Mouse (Mus musculus) testis, adult 2 months (tissue): Measurements from ENCODE around the gene Mei1. TPM values are rescaled to one million over a fixed set of nuclear protein-coding genes. Genes with fewer than 3 reads are reported as not detected.
A peak's percentile ranks its signal among the peaks of the same experiment; 100 is the strongest.

Source experiments
- H3K27ac ChIP-seq: fragments of 200-500 bp; 2 replicates; pipeline ENCODE4 v1.5.1; 2012; ENCODE audit warnings: low read depth, low read length; ENCODE audit not compliant: control insufficient read depth, insufficient read depth
- H3K27me3 ChIP-seq: fragments of 200-500 bp; 2 replicates; pipeline ENCODE4 v1.6.1; 2012; ENCODE audit warnings: mild to moderate bottlenecking, low read length, moderate library complexity; ENCODE audit not compliant: control insufficient read depth, insufficient read depth
- H3K36me3 ChIP-seq: fragments of 200-500 bp; 2 replicates; pipeline ENCODE4 v1.6.1; 2012; ENCODE audit warnings: mild to moderate bottlenecking, low read length; ENCODE audit not compliant: control insufficient read depth, insufficient read depth
- H3K4me1 ChIP-seq: fragments of 200-500 bp; 2 replicates; pipeline ENCODE4 v1.6.1; 2012; ENCODE audit warnings: low read length; ENCODE audit not compliant: control insufficient read depth, insufficient read depth
- H3K4me3 ChIP-seq: fragments of 200-500 bp; 2 replicates; pipeline ENCODE4 v1.5.1; 2012; ENCODE audit warnings: low read depth, mild to moderate bottlenecking, low read length, moderate library complexity, mixed read lengths; ENCODE audit not compliant: control insufficient read depth
- CTCF ChIP-seq: fragments of 200-500 bp; IDR thresholded peaks from 2 replicates; pipeline ENCODE4 v1.5.1; 2012; ENCODE audit warnings: low read depth, mild to moderate bottlenecking, inconsistent platforms, low read length, moderate library complexity; ENCODE audit not compliant: control insufficient read depth, insufficient read depth, insufficient replicate concordance
- POLR2A ChIP-seq: fragments of 200-500 bp; IDR thresholded peaks from 2 replicates; pipeline ENCODE4 v1.6.1; 2012; ENCODE audit warnings: low read depth, mild to moderate bottlenecking, inconsistent platforms, low read length, moderate library complexity; ENCODE audit not compliant: control insufficient read depth
- polyA plus RNA-seq: library from polyadenylated mRNA; depleted of rRNA; stranded (reverse); fragments of >200 nt; gene quantifications from 2 replicates; pipeline ENCODE4 v1.2.3, GENCODE M21; 2012

The Mei1 gene
- polyA plus RNA-seq, 1 experiment = 10.3 TPM

- H3K36me3 ChIP-seq = no peaks in the 10 kb centered on the region
- no peak overlapping the region for H3K27ac ChIP-seq
- H3K4me1 ChIP-seq = peaks cover 11% of the 10 kb centered on the region
- peak overlapping the region; percentile 72 for H3K4me3 ChIP-seq
- H3K27me3 ChIP-seq = no peaks in the 10 kb centered on the region; the same call in 1 of the 2 replicates
- TF ChIP-seq CTCF (no peak), POLR2A (no peak)
Observed at GRCm38 (mm10) chr15:82063909-82064308, 5.9 kb upstream of the Mei1 start.

DNA sequence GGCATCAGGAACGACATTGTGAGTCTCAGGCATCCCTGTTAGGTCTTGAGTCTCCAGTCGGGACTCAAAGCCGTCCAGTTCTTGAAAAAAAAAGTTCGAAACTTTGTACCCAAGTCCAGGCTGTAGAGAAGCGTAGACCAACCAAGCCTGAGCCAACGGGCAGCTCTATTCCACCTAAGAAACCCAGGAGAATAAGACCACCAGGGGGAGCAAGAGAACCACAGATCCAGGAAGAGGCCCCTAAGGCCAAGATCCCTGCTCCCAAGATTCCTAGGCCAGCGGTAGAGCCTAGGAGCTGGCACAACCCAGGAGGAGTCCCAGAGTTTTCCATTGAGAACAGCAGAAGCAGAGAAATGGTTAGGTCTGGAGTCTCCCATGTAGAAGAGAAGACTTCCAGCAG lies 4.3 kb upstream of the Mei1 start:
- Histone ChIP-seq H3K27me3 (no peaks in the 10 kb centered on the region; the same call in 1 of the 2 replicates), H3K36me3 (no peaks in the 10 kb centered on the region)

DNA sequence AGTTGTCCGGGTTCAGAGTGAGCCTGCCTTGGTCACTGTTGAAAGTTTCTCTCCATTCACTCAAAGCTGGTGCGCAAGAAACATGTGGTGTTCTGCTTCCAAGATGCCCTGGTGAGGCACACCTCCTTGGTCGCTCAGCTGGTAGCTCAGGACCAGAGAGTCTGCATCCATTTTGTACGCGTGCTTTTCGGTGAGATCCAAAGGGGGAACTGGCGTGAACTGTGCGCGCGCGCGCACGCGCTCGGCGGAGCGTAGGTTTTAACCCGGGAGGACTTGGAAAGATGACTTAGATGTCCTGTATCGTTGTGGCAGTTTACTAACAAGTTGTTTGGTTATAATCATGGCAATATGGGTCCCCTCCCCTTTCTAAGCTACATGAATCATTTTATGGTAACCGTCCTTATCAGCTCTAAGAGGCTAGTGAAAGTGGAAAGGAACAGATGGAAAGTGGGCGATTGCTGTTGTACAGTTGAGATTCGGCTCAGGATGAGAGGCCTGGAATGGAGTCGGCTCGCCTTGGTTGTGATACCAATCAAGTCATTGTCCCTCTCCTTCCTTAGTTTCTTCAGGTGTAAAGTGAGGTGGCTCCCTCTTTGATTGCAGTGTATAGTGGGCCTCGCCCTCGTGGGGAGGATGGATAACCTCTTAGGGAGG lies 2.1 kb downstream of the Mei1 start:
- Histone ChIP-seq H3K4me3 (no peak overlapping the region), H3K36me3 (no peaks in the 10 kb centered on the region), H3K4me1 (peaks cover 8% of the 10 kb centered on the region), H3K27ac (no peak overlapping the region), H3K27me3 (no peaks in the 10 kb centered on the region)
- no peak for TF ChIP-seq CTCF
- TF ChIP-seq POLR2A = no peak

More for the DNA sequence above, 4.3 kb upstream of the Mei1 start:
- no peak overlapping the region for H3K27ac ChIP-seq
- TF ChIP-seq CTCF (peak; percentile 58), POLR2A (no peak)
- H3K4me1 ChIP-seq = peaks cover 16% of the 10 kb centered on the region
- peak overlapping the region; percentile 72 for H3K4me3 ChIP-seq

DNA sequence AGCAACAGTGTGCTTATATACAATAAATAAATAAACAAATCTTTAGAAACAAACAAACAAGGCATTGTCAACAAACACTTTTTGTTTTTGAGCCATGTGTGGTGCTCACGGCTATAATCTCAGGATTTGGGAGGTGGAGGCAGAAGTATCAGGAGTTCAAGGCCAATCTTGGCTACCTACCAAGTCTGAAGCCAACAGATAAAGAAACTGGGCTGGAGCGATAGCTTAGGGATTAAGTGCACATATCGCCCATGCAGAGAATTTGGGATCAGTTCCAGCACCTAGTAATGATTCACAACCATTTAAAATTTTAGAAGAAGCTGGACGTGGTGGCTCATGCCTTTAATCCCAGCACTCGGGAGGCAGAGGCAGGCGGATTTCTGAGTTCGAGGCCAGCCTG lies 3.7 kb downstream of the Mei1 start:
- Histone ChIP-seq H3K27me3 (no peaks in the 10 kb centered on the region), H3K4me3 (no peak overlapping the region)

GRCm38 (mm10) chr15:82079883-82080282 lies 10.1 kb downstream of the Mei1 start:
- TF ChIP-seq CTCF (no peak), POLR2A (no peak)
- Histone ChIP-seq H3K4me3 (no peak overlapping the region), H3K27ac (no peak overlapping the region), H3K27me3 (no peaks in the 10 kb centered on the region), H3K36me3 (no peaks in the 10 kb centered on the region), H3K4me1 (peaks cover 11% of the 10 kb centered on the region)

More for the DNA sequence above, 3.7 kb downstream of the Mei1 start:
- no peak for TF ChIP-seq POLR2A
- no peak for TF ChIP-seq CTCF
- H3K4me1 ChIP-seq = peaks cover 8% of the 10 kb centered on the region
- no peak overlapping the region for H3K27ac ChIP-seq
- H3K36me3 ChIP-seq = no peaks in the 10 kb centered on the region

GRCm38 (mm10) chr15:82081161-82081560 lies 11.4 kb downstream of the Mei1 start:
- Histone ChIP-seq H3K27ac (no peak overlapping the region), H3K36me3 (no peaks in the 10 kb centered on the region), H3K4me3 (no peak overlapping the region), H3K4me1 (peaks cover 11% of the 10 kb centered on the region), H3K27me3 (no peaks in the 10 kb centered on the region)
- TF ChIP-seq POLR2A (no peak), CTCF (peak; percentile 30; the same call in 1 of the 2 replicates)

- no peak overlapping the region for H3K27ac ChIP-seq
- H3K4me3 ChIP-seq = no peak overlapping the region
- TF ChIP-seq POLR2A = no peak
- TF ChIP-seq CTCF = no peak
- H3K4me1 ChIP-seq = peaks cover 11% of the 10 kb centered on the region
- no peaks in the 10 kb centered on the region for H3K36me3 ChIP-seq
- no peaks in the 10 kb centered on the region for H3K27me3 ChIP-seq
Observed at GRCm38 (mm10) chr15:82085606-82086005, 15.8 kb downstream of the Mei1 start.

GRCm38 (mm10) chr15:82086131-82086530 lies 16.3 kb downstream of the Mei1 start:
- TF ChIP-seq POLR2A = no peak
- TF ChIP-seq CTCF = no peak
- no peaks in the 10 kb centered on the region for H3K27me3 ChIP-seq
- H3K36me3 ChIP-seq = no peaks in the 10 kb centered on the region
- H3K4me3 ChIP-seq = no peak overlapping the region
- peaks cover 11% of the 10 kb centered on the region for H3K4me1 ChIP-seq
- no peak overlapping the region for H3K27ac ChIP-seq
